Mouse (Mus musculus) testis, adult 2 months (tissue): Measurements from ENCODE around the gene U2af2.

Source experiments
- CTCF ChIP-seq: fragments of 200-500 bp; IDR thresholded peaks from 2 replicates; pipeline ENCODE4 v1.5.1; 2012; ENCODE audit warnings: low read depth, mild to moderate bottlenecking, inconsistent platforms, low read length, moderate library complexity; ENCODE audit not compliant: control insufficient read depth, insufficient read depth, insufficient replicate concordance
- POLR2A ChIP-seq: fragments of 200-500 bp; IDR thresholded peaks from 2 replicates; pipeline ENCODE4 v1.6.1; 2012; ENCODE audit warnings: low read depth, mild to moderate bottlenecking, inconsistent platforms, low read length, moderate library complexity; ENCODE audit not compliant: control insufficient read depth

GRCm38 (mm10) chr7:5061774-5062359 lies at the start of gene U2af2:
- TF ChIP-seq CTCF (no peak), POLR2A (peak; percentile 50)
